Mouse (Mus musculus): ENCODE data around the gene Ldlr. TPM values are rescaled to one million over a fixed set of nuclear protein-coding genes. Genes with fewer than 3 reads are reported as not detected.

The Ldlr gene
- total and polyA plus RNA-seq, 3 experiments: 69.1 to 90.6 TPM; not detected in 1

DNA sequence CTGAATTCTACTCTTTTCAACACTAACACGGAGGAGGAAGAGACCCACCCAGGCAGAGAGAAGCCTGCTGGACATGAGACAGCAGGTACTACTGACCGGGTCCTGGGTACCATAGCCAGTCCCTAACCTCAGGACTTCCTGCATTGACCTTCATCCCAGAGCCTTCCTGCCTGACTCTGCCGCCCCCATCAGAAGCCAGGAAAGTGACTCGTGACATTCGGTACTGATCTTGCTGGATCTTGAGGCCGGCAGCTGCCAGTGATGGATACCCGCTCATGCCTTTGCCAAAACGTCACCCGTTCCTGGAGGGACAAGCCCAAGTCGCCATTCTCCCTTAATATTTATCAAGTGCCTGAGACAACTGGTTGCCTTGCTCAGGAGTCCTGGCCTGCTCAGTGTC, 25.2 kb downstream of the Ldlr start (continued):
- no peak for TF ChIP-seq TCF12 (IDR thresholded peaks at IDR 0.05; ENCODE audit: low read depth, low read length)
- no peak for TF ChIP-seq EP300 (IDR thresholded peaks at IDR 0.05; ENCODE audit: low read depth in 1 of 2, low read length in 2 of 2)
- no peak for TF ChIP-seq POLR2A (IDR thresholded peaks at IDR 0.05; ENCODE audit: control insufficient read depth in 1 of 2, insufficient read depth in 1 of 2, low read depth in 1 of 2, low read length in 2 of 2, poor library complexity in 1 of 2)
- TF ChIP-seq HCFC1 (IDR thresholded peaks at IDR 0.05; ENCODE audit: low read depth, low read length): no peak
- TF ChIP-seq ETS1 (IDR thresholded peaks at IDR 0.05; ENCODE audit: low read depth, low read length): no peak
- peak; percentile 19; the same call in 1 of the 2 replicates for TF ChIP-seq NELFE (IDR thresholded peaks at IDR 0.05; ENCODE audit: low read depth, low read length)
- TF ChIP-seq MAFK (IDR thresholded peaks at IDR 0.05; ENCODE audit: borderline replicate concordance, low read depth, low read length): 0 out of 2 replicates have a peak, but pooled peaks have one; percentile 10
- TF ChIP-seq ZNF384 (IDR thresholded peaks at IDR 0.05; ENCODE audit: low read depth, low read length): no peak
- no peak for TF ChIP-seq BHLHE40 (IDR thresholded peaks at IDR 0.05; ENCODE audit: borderline replicate concordance, low read depth, low read length)
- no peak for TF ChIP-seq MYC (IDR thresholded peaks at IDR 0.05; ENCODE audit: low read depth, low read length)
- TF ChIP-seq GABPA (IDR thresholded peaks at IDR 0.05; ENCODE audit: low read depth, low read length): no peak
- TF ChIP-seq JUND (IDR thresholded peaks at IDR 0.05; ENCODE audit: low read depth, low read length): no peak
- TF ChIP-seq MAX (IDR thresholded peaks at IDR 0.05; ENCODE audit: low read length): peak; percentile 38; the same call in 1 of the 2 replicates
- no peak for TF ChIP-seq UBTF (IDR thresholded peaks at IDR 0.05; ENCODE audit: borderline replicate concordance, insufficient read depth, low read depth, low read length)
- TF ChIP-seq CHD1 (IDR thresholded peaks at IDR 0.05; ENCODE audit: low read depth, low read length): no peak
- TF ChIP-seq USF1 (IDR thresholded peaks at IDR 0.05; ENCODE audit: low read depth, low read length): 0 out of 2 replicates have a peak, but pooled peaks have one; percentile 5

DNA sequence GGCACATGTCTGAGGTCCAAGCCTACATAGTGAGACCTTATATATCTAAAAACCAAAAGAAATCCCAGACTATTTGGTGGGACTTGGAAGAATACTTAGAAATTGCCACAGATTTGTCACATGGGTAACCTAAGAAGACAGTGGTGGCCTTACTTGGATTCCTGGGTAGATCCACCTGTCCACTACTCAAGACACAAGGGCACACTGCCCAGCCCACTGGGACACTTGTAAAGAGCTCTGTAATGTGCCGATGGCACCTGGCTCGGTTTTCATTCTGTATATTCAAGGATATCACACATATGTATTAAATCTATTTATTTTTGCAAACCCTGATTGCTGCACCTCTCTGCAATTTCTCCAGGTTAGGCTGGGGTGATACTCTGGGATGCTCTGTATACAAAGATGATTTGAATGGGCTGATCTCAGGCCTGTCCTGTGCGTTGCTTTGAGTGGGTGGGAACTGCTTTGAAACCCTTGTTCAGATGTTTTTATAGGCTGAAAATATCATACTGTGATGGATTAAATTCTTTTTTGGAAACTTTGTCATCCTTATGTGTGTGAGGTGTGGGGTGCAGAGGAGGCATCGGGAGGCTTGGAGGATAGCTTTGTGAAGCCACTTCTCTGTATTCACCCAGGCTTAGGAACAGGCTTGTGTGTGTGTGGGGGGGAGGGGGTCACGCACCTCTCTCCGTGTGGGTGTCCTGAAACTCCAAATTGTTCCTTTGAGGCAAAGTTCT, 26.3 kb downstream of the Ldlr start:
- no peak for DNase-seq (ENCODE audit: low read depth, low spot score)
- H3K4me1 ChIP-seq (ENCODE audit: control insufficient read depth in 1 of 2, insufficient read depth in 2 of 2, low read length in 2 of 2): peaks cover 10 to 14% of the 10 kb centered on the region in 2 experiments
- peaks cover 8 to 35% of the 10 kb centered on the region in 2 experiments for H3K36me3 ChIP-seq (ENCODE audit: control insufficient read depth in 1 of 2, insufficient read depth in 2 of 2, low read length in 2 of 2)
- H3K27ac ChIP-seq (ENCODE audit: control insufficient read depth, low read depth, low read length): no peak overlapping the region
- TF ChIP-seq ZC3H11A (IDR thresholded peaks at IDR 0.05; ENCODE audit: low read depth, low read length) (no peak), MAZ (IDR thresholded peaks at IDR 0.05; ENCODE audit: low read depth, low read length) (no peak), ZMIZ1 (IDR thresholded peaks at IDR 0.05; ENCODE audit: low read depth, low read length) (peak; percentile 30; the same call in 1 of the 2 replicates), POLR2A (IDR thresholded peaks at IDR 0.05; ENCODE audit: control insufficient read depth in 1 of 2, insufficient read depth in 1 of 2, low read depth in 1 of 2, low read length in 2 of 2, poor library complexity in 1 of 2) (peak in 1 of 2 experiments; percentile 2; a peak in 1 of 4 replicates)
- no peak overlapping the region for H3K4me3 ChIP-seq (ENCODE audit: control insufficient read depth in 1 of 2, insufficient read depth in 1 of 2, low read depth in 2 of 2, low read length in 2 of 2)
- H3K27me3 ChIP-seq (ENCODE audit: control insufficient read depth in 1 of 2, insufficient read depth in 2 of 2, low read length in 2 of 2): no peaks in the 10 kb centered on the region
- no peaks in the 10 kb centered on the region for H3K79me2 ChIP-seq (ENCODE audit: control insufficient read depth, insufficient read depth, low read length, poor library complexity)
- no peak overlapping the region for H3K9ac ChIP-seq (ENCODE audit: control insufficient read depth, low read depth, low read length, poor library complexity, severe bottlenecking)
- no peaks in the 10 kb centered on the region for H3K9me3 ChIP-seq (replicated peaks; ENCODE audit: insufficient read depth, low read length)

All from MEL (cell line).